In the genomic region with DNA sequence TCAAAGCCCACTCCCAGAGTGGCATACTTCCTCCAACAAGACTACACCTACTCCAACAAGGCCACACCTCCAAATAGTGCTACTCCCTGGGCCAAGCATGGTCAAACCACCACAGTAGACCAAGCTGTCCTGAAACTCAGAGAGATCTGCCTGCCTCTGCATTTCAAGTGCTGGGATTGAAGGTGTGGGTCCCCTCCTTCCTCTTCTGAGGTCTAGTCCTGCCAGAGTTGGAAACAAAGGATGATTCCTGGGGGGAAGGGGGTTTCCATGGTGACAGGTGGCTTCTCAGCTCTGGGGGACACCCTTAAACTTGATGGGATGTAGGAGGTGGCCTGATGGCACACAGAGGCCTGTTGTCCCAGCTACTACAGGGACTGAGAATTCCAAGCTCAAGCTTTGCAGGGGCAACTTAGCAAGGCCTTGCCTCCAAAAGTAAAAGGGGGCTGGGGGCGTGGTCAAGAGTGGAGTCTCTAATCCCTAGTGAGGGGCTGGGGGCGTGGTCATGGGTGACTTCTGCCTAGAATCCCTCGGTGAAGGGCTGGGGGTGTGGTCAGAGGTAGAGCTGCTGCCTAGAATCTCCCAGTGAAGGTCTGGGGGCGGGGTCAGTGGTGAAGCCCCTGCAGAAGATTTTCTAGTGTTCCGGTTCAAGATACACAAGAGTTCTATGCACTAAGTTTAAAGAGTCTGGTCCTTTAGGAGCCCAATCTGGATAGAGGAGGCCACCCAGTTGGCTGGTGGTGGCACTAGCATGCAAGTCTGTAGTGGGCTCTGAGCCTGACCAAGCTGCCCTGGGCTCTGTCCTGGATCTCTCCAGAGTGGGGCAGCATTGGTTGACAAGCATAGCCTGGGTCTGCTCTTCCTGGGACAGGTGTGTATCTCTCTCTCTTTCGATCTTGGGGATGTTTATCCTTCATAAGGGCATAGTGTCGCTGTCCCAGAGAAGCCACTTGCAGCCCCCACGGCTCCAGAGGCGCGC, we compare ENCODE assay signal across 8 mouse cellular contexts. TPM values are rescaled to one million over a fixed set of nuclear protein-coding genes. Genes with fewer than 3 reads are reported as not detected.
A peak's percentile ranks its signal among the peaks of the same experiment; 100 is the strongest.
DNase-seq lines count a peak whose midpoint lies in the region; TF ChIP-seq lines count a peak whose summit lies in the region.

A gene (plus strand): TSS at position 481 of the 976 bp plus-strand sequence.

- no peak for TF ChIP-seq POLR2A in thymus, adult 2 months (IDR thresholded peaks at IDR 0.05; ENCODE audit: control insufficient read depth, extremely low read depth, insufficient read depth, low read length, poor library complexity)
- no peak for TF ChIP-seq POLR2A in small intestine, adult 2 months (IDR thresholded peaks at IDR 0.05; ENCODE audit: low read depth, low read length)

- H3K4me1 ChIP-seq in thymus, adult 2 months (replicated peaks; ENCODE audit: control insufficient read depth, insufficient read depth, low read length): peaks cover 54% of the 10 kb centered on the region
- peaks cover 9% of the 10 kb centered on the region for H3K4me1 ChIP-seq in small intestine, adult 2 months (ENCODE audit: control insufficient read depth, insufficient read depth, insufficient read length, low read length)

- peak; percentile 39 for DNase-seq in embryo, embryonic 10 days (ENCODE audit: low spot score)
- no peak for DNase-seq in embryo, embryonic 9.5 days (ENCODE audit: extremely low spot score)
- DNase-seq in thymus, adult 2 months: peak; percentile 33
- no peak for DNase-seq in thymus, postnatal 14 days
- no peak for DNase-seq in gonadal fat pad, adult 2 months (ENCODE audit: low read depth)
- peak; percentile 37 for DNase-seq in left cerebral cortex, postnatal 4 days
- DNase-seq in yolk sac, embryonic 10.5 days (ENCODE audit: low spot score): no peak

- WGBS in thymus, adult 2 months: 44% methylated on average over 10 of the region's 10 CpGs
- 44% methylated on average over 10 of the region's 10 CpGs for WGBS in small intestine, adult 2 months

- H3K27me3 ChIP-seq in thymus, adult 2 months (ENCODE audit: control insufficient read depth, insufficient read depth, low read length): no peaks in the 10 kb centered on the region
- H3K27me3 ChIP-seq in small intestine, adult 2 months (ENCODE audit: control insufficient read depth, insufficient read depth, low read length): peaks cover 8% of the 10 kb centered on the region

- peak within 1 kb of the TSS; percentile 50 for H3K4me3 ChIP-seq in thymus, adult 2 months (ENCODE audit: control insufficient read depth, insufficient read depth, low read length)
- peak within 1 kb of the TSS; percentile 66 for H3K4me3 ChIP-seq in small intestine, adult 2 months (ENCODE audit: low read depth, low read length)

- H3K36me3 ChIP-seq in thymus, adult 2 months (ENCODE audit: control insufficient read depth, insufficient read depth, low read length): no peaks in the 10 kb centered on the region
- no peaks in the 10 kb centered on the region for H3K36me3 ChIP-seq in small intestine, adult 2 months (ENCODE audit: control insufficient read depth, insufficient read depth, low read length)

- intact Hi-C loops in left cerebral cortex, postnatal 4 days (cut with DNase I): no loop called here

- H3K27ac ChIP-seq in thymus, adult 2 months (ENCODE audit: control insufficient read depth, insufficient read depth, low read length): no peak within 1 kb of the TSS
- no peak within 1 kb of the TSS for H3K27ac ChIP-seq in small intestine, adult 2 months (ENCODE audit: insufficient read depth, low read depth, low read length)

- TF ChIP-seq CTCF in thymus, adult 2 months (IDR thresholded peaks at IDR 0.05; ENCODE audit: borderline replicate concordance, control insufficient read depth, extremely low read depth, insufficient read depth, low read length, poor library complexity): no peak
- no peak for TF ChIP-seq CTCF in small intestine, adult 2 months (IDR thresholded peaks at IDR 0.05; ENCODE audit: extremely low read depth, insufficient read length, insufficient replicate concordance, low read depth, low read length)

RNA-seq across cellular contexts. Expression of the gene that starts here (rescaled TPM):
- 100 and 115 TPM in 2 replicates for polyA plus RNA-seq in thymus, adult 2 months (2012; rRNA removed)
- polyA plus RNA-seq in gonadal fat pad, adult 2 months (2012; rRNA removed): 75.0 and 107 TPM in 2 replicates
- 10 to 100 TPM; 34.0 to 44.5 TPM for total RNA-seq in left cerebral cortex, postnatal 4 days (2021)
- 17.8 and 20.4 TPM in 2 replicates for polyA plus RNA-seq in small intestine, adult 2 months (2012; rRNA removed)

Comparison
In these comparisons a context has a peak if more than half of its experiments do, and no peak if none do; other contexts are left out.
1. DNase-seq: peak in embryo, embryonic 10 days (single experiment), thymus, adult 2 months (single experiment) and left cerebral cortex, postnatal 4 days (single experiment); none in embryo, embryonic 9.5 days (single experiment), thymus, postnatal 14 days (single experiment), gonadal fat pad, adult 2 months (single experiment) and yolk sac, embryonic 10.5 days (single experiment).